Mouse (Mus musculus): ENCODE results near the gene Tyk2. TPM values are rescaled to one million over a fixed set of nuclear protein-coding genes. Genes with fewer than 3 reads are reported as not detected.

The Tyk2 gene
- polyA plus RNA-seq, 1 experiment from 2014 or later: 9.8 TPM

DNA sequence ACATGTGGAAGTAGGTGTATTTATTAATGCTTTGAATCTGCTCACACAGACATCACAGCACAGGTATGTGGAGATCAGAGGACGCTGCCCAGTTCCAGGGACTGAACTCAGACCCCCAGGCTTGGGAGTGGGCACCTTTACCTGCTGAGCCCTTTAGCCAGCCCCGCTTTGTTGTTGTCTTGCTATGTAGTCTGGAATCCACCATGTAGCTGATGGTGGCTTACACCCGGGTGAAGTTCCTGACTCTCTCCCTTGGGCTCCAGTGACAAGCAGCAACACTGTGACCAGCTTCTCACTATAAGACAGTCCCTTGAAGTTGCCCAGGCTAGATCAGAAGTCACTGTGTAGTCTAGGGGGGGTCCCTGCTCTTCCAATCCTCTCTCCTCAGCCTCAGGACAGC, 13.3 kb upstream of the Tyk2 start:
- 96% methylated on average over 3 of the region's 3 CpGs for WGBS
- no peak overlapping the region for H3K4me2 ChIP-seq (ENCODE audit: low read depth, low read length)
- peaks cover 16% of the 10 kb centered on the region for H3K4me1 ChIP-seq (ENCODE audit: control insufficient read depth, insufficient read depth, low read length)
- ATAC-seq (ENCODE audit: low read depth) (no peak), DNase-seq (ENCODE audit: low spot score) (no peak)
- H3K4me3 ChIP-seq (ENCODE audit: low read depth, low read length): no peak overlapping the region
- H3K27ac ChIP-seq (replicated peaks; ENCODE audit: low read depth, low read length): no peak overlapping the region
- no peaks in the 10 kb centered on the region for H3K9me3 ChIP-seq (ENCODE audit: control insufficient read depth, low read length)
- no peak overlapping the region for H3K9ac ChIP-seq (ENCODE audit: low read depth, low read length)
- H3K27me3 ChIP-seq (replicated peaks; ENCODE audit: control insufficient read depth, insufficient read depth, low read length): no peaks in the 10 kb centered on the region
- peaks cover 70% of the 10 kb centered on the region for H3K36me3 ChIP-seq (ENCODE audit: control insufficient read depth, insufficient read depth, low read length)

DNA sequence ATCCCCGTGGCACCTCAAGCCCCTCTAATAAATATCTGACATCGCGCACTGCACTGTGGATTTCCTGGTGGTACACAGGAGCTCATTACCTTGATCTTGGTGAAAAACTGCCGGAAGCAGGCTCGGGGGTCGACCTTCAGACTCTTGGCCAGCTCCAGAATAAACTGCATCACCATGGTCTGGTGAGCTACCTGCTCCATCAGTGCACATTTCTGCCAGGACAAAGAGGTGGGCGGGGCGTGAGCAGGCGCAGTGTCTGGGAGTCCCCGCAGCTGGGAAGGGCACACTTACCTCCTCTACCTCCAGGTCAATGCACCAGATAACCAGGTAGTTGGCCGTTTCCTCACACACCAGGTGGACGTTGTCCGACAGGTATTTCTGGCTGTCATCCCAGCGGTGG, 10.9 kb upstream of the Tyk2 start:
- DNase-seq (ENCODE audit: low spot score): no peak
- Histone ChIP-seq H3K9ac (ENCODE audit: low read depth, low read length) (no peak overlapping the region), H3K27ac (replicated peaks; ENCODE audit: low read depth, low read length) (no peak overlapping the region), H3K4me1 (ENCODE audit: control insufficient read depth, insufficient read depth, low read length) (no peaks in the 10 kb centered on the region), H3K4me2 (ENCODE audit: low read depth, low read length) (no peak overlapping the region), H3K4me3 (ENCODE audit: low read depth, low read length) (no peak overlapping the region), H3K9me3 (ENCODE audit: control insufficient read depth, low read length) (no peaks in the 10 kb centered on the region), H3K36me3 (ENCODE audit: control insufficient read depth, insufficient read depth, low read length) (peaks cover 91% of the 10 kb centered on the region), H3K27me3 (replicated peaks; ENCODE audit: control insufficient read depth, insufficient read depth, low read length) (no peaks in the 10 kb centered on the region)
- no peak for ATAC-seq (ENCODE audit: low read depth)
- WGBS: 93% methylated on average over 14 of the region's 14 CpGs

DNA sequence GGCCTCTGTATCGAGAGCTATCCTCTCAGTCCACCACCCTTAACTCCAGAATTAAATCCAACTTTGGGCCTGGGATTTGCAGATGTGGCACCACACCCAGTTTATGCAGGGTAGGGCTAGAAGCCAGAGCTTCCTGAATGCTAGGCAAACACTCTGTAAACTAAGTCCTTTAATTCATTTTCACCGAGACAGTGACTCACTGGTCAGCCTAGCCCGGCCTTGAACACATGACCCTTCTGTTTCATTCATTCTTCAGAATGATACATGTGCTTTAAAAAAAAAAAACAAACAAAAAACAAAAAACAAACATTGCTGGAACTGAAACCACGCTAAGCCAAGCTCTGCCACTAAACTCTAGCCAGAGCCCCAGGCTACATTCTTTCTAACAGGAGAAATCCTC, 7.3 kb upstream of the Tyk2 start:
- Histone ChIP-seq H3K9me3 (ENCODE audit: control insufficient read depth, low read length) (no peaks in the 10 kb centered on the region), H3K27me3 (replicated peaks; ENCODE audit: control insufficient read depth, insufficient read depth, low read length) (no peaks in the 10 kb centered on the region), H3K36me3 (ENCODE audit: control insufficient read depth, insufficient read depth, low read length) (peaks cover 61% of the 10 kb centered on the region), H3K27ac (replicated peaks; ENCODE audit: low read depth, low read length) (no peak overlapping the region), H3K4me3 (ENCODE audit: low read depth, low read length) (no peak overlapping the region), H3K4me2 (ENCODE audit: low read depth, low read length) (no peak overlapping the region), H3K4me1 (ENCODE audit: control insufficient read depth, insufficient read depth, low read length) (no peaks in the 10 kb centered on the region), H3K9ac (ENCODE audit: low read depth, low read length) (no peak overlapping the region)
- DNase-seq (ENCODE audit: low spot score): no peak
- no peak for ATAC-seq (ENCODE audit: low read depth)
- WGBS: 80% methylated on average over 4 of the region's 4 CpGs

DNA sequence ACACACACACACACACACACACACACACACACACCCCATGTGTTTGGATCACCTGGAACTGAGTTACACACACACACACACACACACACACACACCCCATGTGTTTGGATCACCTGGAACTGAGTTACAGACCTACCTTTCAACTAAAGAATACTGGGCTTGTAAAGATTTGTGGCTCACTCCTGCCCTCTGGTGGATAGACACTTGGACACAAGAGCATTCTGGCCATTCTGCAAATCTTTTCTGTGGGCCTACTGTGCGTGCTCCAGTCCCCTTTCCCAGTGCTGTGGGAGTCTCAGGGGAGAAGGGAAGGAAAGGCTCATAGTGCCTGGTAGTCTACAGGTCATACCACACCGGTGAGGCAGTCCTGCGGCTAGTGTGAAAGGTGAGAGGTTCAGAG, 6.2 kb upstream of the Tyk2 start:
- no peaks in the 10 kb centered on the region for H3K27me3 ChIP-seq (replicated peaks; ENCODE audit: control insufficient read depth, insufficient read depth, low read length)
- peaks cover 49% of the 10 kb centered on the region for H3K36me3 ChIP-seq (ENCODE audit: control insufficient read depth, insufficient read depth, low read length)
- WGBS: 41% methylated on average over 3 of the region's 3 CpGs
- H3K9ac ChIP-seq (ENCODE audit: low read depth, low read length): no peak overlapping the region
- ATAC-seq (ENCODE audit: low read depth) (0 out of 2 replicates have a peak, but pooled peaks have one; percentile 7), DNase-seq (ENCODE audit: low spot score) (peak; percentile 64)
- H3K9me3 ChIP-seq (ENCODE audit: control insufficient read depth, low read length): no peaks in the 10 kb centered on the region
- H3K4me3 ChIP-seq (ENCODE audit: low read depth, low read length): no peak overlapping the region
- no peak overlapping the region for H3K4me2 ChIP-seq (ENCODE audit: low read depth, low read length)
- H3K4me1 ChIP-seq (ENCODE audit: control insufficient read depth, insufficient read depth, low read length): no peaks in the 10 kb centered on the region
- H3K27ac ChIP-seq (replicated peaks; ENCODE audit: low read depth, low read length): no peak overlapping the region

- no peak overlapping the region for H3K4me2 ChIP-seq (ENCODE audit: low read depth, low read length)
- no peaks in the 10 kb centered on the region for H3K27me3 ChIP-seq (replicated peaks; ENCODE audit: control insufficient read depth, insufficient read depth, low read length)
- no peak for DNase-seq (ENCODE audit: low spot score)
- no peaks in the 10 kb centered on the region for H3K4me1 ChIP-seq (ENCODE audit: control insufficient read depth, insufficient read depth, low read length)
- H3K36me3 ChIP-seq (ENCODE audit: control insufficient read depth, insufficient read depth, low read length): peaks cover 41% of the 10 kb centered on the region
- no peak overlapping the region for H3K9ac ChIP-seq (ENCODE audit: low read depth, low read length)
- no peaks in the 10 kb centered on the region for H3K9me3 ChIP-seq (ENCODE audit: control insufficient read depth, low read length)
- no peak overlapping the region for H3K27ac ChIP-seq (replicated peaks; ENCODE audit: low read depth, low read length)
- no peak overlapping the region for H3K4me3 ChIP-seq (ENCODE audit: low read depth, low read length)
- no peak for ATAC-seq (ENCODE audit: low read depth)
- 81% methylated on average over 6 of the region's 6 CpGs for WGBS
These were observed 5.4 kb upstream of the Tyk2 start for GRCm38 (mm10) chr9:21136401-21136800.

DNA sequence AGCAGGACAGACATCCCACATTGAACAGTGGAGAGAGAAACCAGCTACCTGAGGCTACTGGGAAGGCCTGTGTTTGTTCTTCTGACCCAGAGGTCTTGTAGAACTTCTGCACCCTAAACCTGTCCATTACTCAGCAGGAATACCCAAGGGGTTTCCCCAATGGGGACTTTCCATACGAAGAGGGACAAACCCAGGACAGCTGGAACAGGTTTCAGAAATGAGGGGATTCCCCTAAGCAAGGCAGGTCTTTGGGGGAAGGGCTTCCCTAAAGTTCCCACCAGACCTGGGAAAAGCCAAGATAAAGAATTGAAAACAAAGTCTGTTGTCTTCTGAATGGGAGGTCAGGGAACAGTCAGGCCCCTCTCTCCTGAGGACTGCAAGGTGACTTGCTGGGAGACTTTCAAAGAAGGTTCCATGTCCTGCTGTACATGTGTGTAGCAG, 4.9 kb upstream of the Tyk2 start:
- H3K4me1 ChIP-seq (ENCODE audit: control insufficient read depth, insufficient read depth, low read length): no peaks in the 10 kb centered on the region
- no peak overlapping the region for H3K27ac ChIP-seq (replicated peaks; ENCODE audit: low read depth, low read length)
- H3K36me3 ChIP-seq (ENCODE audit: control insufficient read depth, insufficient read depth, low read length): peaks cover 36% of the 10 kb centered on the region
- ATAC-seq (ENCODE audit: low read depth) (no peak), DNase-seq (ENCODE audit: low spot score) (no peak)
- 43% methylated on average over 1 of the region's 1 CpGs for WGBS
- no peak overlapping the region for H3K9ac ChIP-seq (ENCODE audit: low read depth, low read length)
- H3K9me3 ChIP-seq (ENCODE audit: control insufficient read depth, low read length): no peaks in the 10 kb centered on the region
- no peaks in the 10 kb centered on the region for H3K27me3 ChIP-seq (replicated peaks; ENCODE audit: control insufficient read depth, insufficient read depth, low read length)
- no peak overlapping the region for H3K4me2 ChIP-seq (ENCODE audit: low read depth, low read length)
- no peak overlapping the region for H3K4me3 ChIP-seq (ENCODE audit: low read depth, low read length)

DNA sequence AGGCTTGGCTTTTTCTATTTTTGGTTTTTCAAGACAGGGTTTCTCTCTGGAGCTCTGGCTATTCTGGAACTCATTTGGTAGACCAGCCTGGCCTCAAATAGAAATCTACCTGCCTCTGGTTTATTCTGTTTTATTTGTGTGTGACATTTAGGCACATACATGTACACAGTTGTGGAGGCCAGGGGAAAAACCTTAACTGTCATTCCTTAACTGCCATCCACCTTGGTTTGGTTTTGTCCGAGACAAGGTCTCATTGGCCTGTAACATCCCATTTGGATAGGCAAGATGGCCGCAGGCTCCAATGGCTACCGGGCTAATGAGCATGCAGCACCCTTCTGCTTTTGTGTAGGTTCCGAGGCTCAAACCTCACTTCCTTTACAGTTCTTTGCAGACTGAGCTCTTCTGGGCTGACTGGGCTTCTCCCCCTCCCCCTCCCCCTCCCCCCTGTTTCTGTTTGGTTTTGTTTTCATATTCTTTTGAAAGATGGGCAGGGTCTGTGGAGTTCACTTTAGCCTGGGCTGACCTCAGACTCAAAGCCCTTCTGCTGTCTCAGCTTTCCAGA, 4.4 kb upstream of the Tyk2 start:
- ATAC-seq (ENCODE audit: low read depth) (no peak), DNase-seq (ENCODE audit: low spot score) (no peak)
- Histone ChIP-seq H3K4me1 (ENCODE audit: control insufficient read depth, insufficient read depth, low read length) (peaks cover 2% of the 10 kb centered on the region; the same call in 1 of the 2 replicates), H3K4me3 (ENCODE audit: low read depth, low read length) (no peak overlapping the region), H3K9ac (ENCODE audit: low read depth, low read length) (no peak overlapping the region), H3K36me3 (ENCODE audit: control insufficient read depth, insufficient read depth, low read length) (peaks cover 31% of the 10 kb centered on the region), H3K27me3 (replicated peaks; ENCODE audit: control insufficient read depth, insufficient read depth, low read length) (no peaks in the 10 kb centered on the region), H3K27ac (replicated peaks; ENCODE audit: low read depth, low read length) (no peak overlapping the region), H3K4me2 (ENCODE audit: low read depth, low read length) (no peak overlapping the region), H3K9me3 (ENCODE audit: control insufficient read depth, low read length) (no peaks in the 10 kb centered on the region)
- WGBS: 77% methylated on average over 4 of the region's 4 CpGs

DNA sequence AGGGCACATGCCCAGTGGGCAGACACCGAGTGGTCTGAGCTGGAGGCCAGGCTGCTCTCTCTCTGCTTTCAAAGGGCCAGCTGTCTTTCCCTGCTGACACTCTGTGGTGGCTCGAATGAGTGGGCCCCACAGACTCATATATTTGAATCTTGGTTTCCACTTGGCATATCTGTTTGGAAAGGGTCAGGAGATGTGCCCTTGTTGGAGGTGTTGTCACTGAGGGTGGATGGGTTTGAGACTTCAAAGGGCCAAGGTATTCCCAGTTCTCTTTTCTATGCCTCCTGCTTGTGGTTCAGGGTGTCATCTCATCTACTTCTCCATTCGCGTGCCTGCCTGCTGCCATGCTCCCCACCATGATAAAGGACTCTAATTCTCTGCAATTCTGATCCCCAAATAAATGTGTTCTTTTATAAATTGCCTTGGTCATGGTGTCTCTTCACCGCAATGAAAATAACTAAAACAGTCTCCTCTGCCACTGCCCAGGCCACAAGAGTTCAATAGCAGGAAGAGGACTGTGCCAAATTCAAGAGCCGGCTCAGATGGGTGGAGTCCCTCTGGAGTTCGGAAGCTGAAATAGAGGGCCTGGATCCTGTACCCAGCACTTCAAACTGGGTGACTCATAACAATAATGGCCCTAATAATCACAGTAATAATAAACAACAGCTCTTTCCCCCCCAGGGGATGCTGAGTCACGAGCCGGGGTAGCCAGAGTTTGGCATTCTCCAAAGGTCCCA, 3.7 kb upstream of the Tyk2 start:
- Histone ChIP-seq H3K9ac (ENCODE audit: low read depth, low read length) (no peak overlapping the region), H3K9me3 (ENCODE audit: control insufficient read depth, low read length) (no peaks in the 10 kb centered on the region), H3K27me3 (replicated peaks; ENCODE audit: control insufficient read depth, insufficient read depth, low read length) (no peaks in the 10 kb centered on the region), H3K4me3 (ENCODE audit: low read depth, low read length) (no peak overlapping the region), H3K36me3 (ENCODE audit: control insufficient read depth, insufficient read depth, low read length) (peaks cover 24% of the 10 kb centered on the region), H3K4me1 (ENCODE audit: control insufficient read depth, insufficient read depth, low read length) (peaks cover 6% of the 10 kb centered on the region; the same call in 1 of the 2 replicates), H3K27ac (replicated peaks; ENCODE audit: low read depth, low read length) (no peak overlapping the region), H3K4me2 (ENCODE audit: low read depth, low read length) (no peak overlapping the region)
- ATAC-seq (ENCODE audit: low read depth) (no peak), DNase-seq (ENCODE audit: low spot score) (no peak)
- 67% methylated on average over 9 of the region's 9 CpGs for WGBS

Measured in embryonic facial prominence, embryonic 14.5 days (tissue).